Mouse (Mus musculus): ENCODE measurements around the gene Kti12.

Kti12 gene

DNA sequence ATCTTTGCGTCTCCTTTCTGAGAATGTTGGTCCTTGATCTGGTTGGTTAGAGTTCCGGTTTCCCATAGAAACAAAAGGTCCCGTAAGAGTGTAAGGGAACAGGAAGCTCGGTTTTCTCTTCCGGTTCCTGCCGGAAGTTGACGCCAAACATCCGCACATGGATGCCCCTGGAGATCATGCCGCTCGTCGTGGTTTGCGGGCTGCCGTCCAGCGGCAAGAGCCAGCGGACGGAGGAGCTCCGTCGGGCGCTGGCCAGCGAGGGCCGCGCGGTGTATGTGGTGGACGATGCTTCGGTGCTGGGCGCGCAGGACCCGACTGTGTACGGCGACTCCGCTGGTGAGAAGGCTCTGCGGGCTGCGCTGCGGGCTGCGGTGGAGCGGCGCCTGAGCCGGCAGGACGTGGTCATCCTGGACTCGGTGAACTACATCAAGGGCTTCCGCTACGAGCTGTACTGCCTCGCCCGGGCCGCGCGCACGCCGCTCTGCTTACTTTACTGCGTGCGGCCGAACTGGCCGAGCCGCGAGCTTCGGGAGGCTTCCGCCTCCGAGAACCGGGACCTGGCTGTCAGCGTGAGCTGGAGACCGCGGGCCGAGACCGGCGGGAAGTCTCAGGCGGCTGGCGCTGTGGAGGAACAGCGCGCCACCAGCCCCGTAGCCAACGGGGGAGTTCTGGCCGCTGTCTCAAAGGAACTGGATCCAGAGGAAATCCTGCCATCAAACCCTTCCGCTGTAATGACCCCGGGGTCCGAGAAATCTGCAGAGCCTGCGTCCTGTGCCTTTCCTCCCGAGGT lies at the start of gene Kti12:
Kti12 (plus strand) TSS at position 71 of the 790 bp plus-strand sequence.
- DNase-seq, result peak; percentile 92

DNA sequence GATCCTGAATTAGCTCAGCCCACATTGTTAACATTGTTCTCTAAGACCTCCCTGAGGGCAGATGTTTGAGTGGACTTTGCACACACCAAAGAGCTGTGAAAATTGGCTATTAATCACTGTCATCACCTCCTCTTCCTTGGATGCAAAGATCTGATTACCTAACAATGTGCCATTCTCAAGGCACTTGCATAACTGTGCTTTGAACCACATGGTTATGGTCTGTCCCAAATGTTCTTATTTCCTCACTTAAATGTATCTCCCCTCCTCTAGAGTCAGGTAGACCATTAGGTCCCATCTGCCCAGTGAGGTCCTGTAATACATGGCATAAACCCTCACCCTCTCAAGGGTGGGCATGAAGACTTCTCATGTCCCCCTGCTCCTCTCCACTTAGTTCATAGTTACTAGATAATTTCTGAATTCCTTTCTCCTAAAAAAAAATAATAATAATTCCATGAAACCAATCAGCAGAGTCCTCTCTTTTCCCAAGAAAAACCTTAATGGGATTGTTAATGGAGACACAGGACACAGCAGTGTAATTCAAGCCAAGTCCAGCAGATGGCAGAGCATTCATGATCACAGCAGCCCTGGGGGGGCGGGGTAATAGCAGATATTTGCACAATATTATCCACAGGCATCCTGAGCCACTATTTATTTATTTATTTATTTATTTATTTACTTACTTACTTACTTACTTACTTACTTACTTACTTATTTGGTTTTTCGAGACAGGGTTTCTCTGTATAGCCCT lies 49.3 kb upstream of the Kti12 start:
- peak; percentile 80 for DNase-seq

DNA sequence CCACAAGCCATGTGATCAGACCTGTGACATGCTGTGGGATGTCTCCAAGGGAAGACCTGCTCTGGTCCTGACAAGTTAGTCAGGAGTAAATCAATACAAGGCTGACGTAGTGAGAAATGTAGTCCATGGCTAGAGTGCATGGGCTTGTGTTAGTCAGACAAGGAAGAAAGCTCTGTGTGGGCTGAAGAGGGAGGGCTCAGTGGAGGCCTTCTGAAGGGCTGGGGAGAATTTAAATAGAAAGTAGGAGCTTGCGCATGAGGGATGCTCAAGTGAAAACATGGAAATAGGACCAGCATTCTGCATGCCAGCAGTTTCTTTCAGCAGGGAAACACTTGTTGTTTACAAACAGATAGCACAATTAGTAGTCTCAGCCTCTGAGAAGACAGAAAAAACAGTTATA lies 44.0 kb upstream of the Kti12 start:
- no peak for DNase-seq

DNA sequence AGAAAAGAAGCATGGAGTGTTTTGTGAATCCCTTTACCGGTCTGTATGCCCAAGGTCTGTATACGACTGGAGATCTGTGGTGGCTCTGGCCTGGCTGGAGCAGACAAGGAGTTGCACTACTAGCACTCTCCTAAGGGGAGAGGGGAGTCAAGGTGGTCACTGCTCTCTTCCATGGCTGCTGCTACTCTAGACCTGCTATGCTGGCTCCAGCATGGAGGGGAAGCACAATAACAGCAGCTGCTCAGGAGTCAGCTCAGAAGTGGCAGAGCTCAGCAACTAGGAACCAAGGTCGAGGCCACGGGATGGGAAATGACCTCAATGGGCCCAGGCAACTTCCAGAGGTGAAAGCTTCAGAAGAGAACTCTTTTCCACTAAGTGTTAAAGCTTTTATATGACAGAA lies 36.4 kb upstream of the Kti12 start:
- DNase-seq, result no peak

DNA sequence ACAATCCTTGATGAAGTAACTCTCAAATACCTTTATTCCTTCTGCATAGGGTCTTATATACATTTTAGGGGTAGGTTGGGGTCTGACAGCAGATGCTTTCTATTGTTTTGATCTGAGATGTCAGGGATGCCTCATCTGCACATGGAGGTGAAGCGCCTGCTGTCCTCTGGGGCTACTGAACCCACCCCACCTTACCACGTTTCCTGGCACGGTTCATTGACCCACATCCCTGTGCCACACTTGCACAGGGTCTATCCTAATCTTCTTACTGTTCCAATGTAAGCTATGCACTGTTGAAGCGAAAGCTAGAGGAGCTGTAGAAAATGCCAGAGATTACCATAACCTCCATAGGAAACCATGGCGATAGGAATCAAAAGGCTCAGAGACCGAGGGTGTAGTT lies 36.0 kb upstream of the Kti12 start:
- no peak for DNase-seq

DNA sequence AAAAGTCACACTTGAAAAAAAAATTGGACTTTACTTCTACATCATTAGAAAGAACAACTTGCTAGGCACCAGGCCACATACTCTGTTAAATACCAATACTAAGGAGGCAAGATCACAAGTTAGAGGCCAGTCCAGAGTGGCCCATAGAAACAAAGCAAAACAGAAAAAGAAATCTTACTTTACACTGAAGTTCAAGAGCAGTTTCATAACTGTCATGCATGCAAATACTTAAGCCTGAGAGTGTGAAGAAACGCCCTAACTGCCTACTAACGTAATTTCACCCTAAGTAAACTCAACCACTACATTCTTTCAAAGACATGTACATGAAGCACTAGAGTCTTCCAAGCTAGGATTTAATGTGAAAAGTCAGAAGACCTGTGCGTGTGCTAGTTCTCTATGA lies 21.9 kb upstream of the Kti12 start:
- DNase-seq, result no peak

DNA sequence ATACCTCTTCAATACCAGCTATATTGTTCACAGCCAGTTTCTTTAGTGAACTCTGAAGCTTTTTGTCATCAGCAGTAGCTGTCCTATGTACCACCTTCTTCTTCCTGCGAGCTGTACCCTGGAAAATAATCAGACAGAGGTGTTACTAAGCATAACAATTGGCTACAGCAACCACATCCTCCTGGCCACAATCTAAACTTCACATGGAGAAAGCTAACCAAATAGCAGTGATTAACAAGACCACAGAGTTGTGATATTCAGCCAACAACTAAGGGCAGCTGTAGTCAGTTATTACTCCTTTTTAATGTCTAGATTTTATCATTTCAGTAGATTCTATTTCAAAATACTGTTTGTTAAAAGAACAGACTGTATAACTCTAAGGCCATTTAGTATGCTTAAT lies 21.5 kb upstream of the Kti12 start:
- no peak for DNase-seq

DNA sequence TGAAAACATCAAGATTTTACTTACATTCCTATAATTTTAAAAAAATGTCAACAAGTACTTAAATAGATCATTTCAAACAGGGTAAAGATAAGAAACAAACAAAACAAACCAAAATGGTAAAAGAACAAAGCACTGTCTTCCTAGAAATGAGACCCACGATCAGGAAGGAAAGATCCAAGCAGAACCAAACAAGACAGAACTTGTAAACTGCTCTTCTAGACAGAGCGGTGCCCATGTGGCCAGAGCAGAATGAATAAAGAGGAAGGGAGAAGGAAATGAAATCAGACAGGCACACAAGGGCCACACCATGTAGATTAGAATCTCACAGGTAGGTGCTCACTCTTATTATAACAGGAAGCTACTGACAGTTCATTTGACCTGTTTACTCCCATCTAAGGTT lies 20.9 kb upstream of the Kti12 start:
- no peak for DNase-seq

DNA sequence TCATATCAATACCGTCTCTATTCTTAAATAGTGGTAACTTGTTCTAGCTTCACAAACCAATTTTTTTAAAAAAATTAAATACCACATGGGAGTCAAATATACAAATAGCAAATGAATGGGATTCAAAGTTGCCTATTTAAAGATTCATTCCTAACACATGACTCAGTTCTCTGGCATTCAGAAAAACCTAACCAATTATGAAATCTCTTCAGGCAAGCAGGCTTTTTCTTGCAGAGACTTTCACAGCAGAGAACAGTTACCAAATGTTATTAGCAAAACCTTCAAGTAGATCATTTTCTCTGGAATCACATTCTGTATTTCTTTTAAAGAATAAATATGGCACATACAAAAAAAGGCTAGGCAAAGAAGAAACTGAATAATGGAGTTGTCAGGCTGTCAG lies 16.9 kb upstream of the Kti12 start:
- no peak for DNase-seq

DNA sequence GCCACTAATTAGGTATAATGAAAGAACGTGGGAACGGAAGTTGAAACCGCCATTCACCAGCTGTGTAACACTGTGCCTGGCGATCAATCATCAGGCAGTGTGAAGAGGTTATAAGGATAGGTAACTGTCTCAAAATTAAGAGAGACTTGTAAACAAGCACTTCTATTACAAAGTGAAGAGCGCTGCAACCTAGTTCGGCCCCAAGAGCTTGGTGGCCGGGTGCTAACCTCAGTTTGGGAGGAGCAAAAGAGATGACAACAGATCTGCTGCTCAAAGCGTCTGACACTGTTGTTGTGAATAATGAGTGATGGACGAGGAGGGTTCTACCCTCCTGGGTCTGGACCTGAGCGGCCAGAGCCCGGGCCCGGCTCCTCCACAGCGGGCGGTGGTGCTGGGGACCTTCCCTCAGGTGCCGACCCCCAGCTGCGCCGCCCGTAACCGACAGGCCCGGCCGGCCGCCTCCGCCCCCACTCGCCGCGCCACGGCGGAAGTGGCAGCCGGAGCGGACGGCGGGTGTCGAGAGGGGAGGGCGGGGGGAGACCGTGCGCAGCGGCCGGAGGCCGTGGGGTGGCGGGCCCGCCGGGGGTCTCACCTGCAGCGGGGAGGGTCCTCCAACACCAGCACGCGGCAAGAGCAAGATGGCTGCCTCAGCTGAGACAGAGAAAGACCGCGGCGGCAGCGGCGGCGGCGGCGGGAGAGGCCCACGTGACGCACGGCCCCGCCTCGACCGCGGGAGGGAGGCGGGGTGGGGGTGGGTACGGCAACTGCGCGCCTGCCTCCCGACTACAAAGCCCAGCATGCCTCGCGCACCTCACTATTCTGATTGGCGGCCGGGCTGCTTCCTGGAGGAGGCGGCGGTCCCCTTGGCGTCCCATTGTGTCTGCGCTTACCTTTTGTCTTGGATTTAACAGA lies 14.4 kb upstream of the Kti12 start, which contains the start of gene Btf3l4:
Btf3l4 (minus strand) TSS at position 699 of the 912 bp plus-strand sequence.
- DNase-seq, result peak; percentile 98

DNA sequence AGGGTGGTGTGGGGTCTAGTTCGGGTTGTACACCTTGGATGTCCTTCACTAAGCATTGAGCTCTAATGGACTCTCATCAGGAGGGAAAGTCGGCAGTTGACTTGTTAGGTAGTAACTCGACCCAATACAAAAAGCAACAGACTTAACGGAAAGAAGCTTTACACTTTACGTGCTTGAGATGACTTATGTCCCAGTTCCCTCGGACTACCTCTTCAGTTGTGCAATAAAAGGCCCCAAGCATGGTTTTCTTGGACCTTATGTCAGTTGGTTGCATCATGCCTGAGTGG lies 13.8 kb upstream of the Kti12 start:
- DNase-seq, result no peak

DNA sequence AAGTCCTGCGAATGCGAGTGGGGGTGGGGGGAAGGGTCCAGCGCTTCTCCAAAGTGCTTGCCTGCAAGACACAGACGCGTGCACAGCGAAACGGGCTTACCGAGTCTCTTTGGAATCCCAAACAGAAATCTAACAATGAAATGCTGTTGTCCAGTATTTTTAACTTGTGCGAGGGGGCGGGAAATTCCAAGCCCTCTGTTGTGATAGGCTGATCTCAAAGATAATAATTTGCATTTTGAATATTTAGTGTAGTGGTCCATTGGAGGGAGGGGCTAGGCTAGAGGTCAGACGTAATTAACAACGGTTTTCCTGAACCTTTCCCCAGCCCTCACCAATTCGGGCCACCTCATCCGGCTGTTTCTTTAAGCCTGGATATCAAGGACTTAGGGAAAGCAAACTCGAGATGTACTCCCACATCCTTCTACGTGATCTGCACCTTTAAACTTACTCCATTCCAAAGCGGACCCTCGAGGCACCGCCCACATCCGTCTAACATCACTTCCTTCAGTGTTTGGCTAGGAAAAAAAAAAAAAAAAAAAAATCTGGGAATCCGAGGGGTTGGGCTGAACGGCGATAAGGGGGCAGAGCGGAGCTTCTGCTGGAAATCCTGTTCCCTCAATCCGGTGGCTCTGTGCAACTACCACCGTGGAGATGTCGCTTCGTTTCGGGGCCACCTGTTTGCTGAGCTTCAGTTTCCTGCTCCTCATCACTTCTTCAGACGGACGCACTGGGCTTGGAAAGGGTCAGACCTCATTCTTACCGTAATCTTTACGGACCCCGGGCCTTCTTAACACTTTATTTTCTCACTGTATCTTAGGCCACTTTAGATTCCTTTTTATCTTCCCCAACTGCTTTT lies 13.2 kb upstream of the Kti12 start, which contains the start of gene Txndc12:
Txndc12 (plus strand) TSS at position 487 of the 856 bp plus-strand sequence.
- DNase-seq, result peak; percentile 95

DNA sequence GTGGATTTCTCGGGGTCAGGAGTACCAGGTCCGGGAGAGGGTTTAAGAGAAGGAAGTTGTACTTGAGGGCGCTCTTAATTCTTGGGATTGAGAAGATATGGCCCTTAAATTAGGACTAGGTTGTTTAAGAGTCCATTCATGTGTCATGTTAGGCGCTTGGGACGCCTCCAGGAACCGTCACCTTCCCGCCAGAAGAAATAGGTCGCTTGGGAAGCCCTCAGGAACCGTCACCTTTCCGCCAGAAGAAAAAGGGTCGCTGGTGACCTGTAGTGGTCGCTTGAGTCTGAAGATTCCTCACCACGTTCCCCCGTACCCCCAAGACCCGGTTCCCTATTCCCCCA lies 12.6 kb upstream of the Kti12 start:
- DNase-seq, result peak; percentile 35

DNA sequence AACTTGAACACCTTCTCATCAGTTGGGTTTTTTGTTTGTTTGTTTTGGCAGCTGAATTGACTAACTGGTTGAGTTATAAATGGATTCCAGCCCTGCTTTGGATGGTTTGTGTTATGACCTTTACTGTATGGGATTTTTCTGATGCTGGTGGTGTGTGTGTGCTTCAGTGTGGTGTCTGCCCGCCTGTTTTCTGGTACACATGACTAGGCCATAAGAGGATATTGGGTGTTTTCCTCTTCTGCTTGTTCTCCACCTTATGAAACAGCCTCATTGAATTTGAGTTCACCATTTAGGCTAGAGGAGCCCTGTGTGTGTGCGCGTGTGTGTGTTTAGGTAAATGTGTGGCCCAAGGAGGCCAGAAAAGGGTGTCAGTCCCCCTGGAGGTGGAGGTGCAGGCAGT lies 12.1 kb upstream of the Kti12 start:
- DNase-seq, result peak; percentile 6

DNA sequence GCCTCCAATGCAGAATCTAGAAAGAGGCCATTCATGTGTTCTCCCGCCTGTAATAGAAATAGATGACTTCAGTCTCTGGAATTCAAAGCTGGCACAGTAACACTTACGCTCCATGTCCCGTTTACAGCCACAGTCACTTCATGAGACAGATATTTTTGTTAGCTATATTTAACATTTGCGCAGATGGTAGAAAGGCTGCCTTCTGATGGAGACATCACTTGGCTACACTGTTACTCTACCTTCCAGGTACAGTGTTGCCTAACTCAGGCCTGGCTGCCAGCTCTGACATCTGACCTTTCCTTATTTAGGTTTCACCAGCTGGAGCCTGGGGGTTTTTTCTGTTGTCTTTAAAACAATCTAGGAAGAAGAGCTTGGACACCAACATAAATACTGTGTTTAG lies 9.6 kb upstream of the Kti12 start:
- no peak for DNase-seq

DNA sequence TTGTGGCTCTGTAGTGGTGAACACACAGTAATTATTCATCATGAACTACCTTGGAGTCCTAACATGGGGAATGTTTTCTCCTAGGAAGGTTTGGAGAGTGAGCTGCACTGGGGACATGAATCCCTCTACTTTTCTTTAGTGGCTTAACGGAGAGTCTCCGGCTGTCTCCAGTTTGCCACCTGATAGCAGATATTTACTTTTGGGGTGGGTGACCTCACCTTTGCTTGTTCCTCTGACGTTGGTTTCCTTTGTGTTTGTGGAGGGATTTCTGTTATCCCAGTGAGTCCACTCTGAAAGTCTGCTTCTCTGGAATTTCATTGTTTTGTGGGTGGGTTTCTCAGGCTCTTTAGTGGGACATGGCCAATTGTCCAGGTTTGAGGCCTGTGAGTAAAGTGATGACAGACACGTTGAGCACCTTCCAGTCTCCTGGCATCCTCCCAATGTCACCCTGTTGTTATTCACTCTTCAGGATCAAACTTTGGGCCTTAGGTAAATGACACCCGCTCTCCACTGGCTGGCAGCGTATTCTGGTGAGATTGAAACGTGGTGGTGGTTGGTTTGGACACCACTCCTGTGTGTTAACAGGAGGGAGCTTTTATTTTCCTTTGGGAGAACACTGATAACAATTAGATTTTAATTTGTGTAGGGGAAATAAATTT lies 5.5 kb upstream of the Kti12 start:
- DNase-seq, result no peak

DNA sequence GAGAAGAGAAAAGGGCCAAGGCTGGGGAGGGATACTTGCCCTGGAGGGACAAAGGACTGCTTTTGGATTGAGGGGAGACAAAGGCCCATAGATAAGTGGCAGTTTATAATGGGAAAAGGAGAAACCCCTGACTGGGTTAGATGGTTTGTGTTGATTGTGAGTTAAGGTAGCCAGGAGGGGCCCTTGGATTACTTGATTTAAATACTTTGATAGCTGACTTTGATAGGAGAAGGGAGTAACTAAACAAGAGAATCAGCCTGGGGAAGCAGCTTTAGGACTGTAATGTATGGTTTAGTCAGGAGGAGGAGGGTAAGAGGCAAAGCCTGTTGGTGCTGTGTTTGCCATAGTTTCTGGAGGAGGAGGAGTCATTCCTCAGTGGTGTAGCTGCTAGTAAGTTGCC lies 4.2 kb upstream of the Kti12 start:
- no peak for DNase-seq

DNA sequence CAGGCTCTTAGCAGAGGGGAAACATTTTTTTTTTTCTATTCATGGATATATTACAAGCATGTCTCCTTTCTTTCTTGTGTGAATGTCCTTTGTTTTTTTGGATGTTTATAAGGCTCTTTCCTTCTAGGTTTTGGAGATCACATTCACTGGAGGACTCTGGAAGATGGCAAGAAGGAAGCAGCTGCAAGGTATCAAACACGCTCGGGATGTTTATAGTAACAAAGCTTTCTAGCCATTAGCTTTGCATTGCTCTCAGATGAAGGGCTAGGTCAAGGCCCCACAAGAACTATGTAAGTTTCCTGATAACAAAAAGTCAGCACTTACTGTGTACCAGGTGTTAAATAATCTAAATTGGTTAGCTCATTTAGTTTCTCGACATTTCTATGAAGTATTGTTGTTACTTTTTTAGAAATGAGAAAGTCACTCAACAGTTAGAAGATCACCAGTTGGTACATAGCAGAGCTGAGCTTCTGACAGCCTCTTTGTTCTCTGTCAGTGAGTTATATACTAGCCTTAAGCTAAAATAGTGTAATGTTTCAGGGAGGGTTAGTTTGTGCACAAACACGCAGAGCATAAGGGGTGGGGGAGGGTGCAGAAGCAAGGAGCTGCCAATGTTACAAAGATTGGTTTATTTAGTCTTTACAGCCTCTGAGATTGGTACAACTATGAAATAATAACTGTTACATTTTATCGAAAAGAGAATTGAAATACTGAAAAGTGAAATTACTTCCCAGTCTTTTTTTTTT lies 1.6 kb upstream of the Kti12 start:
- DNase-seq, result no peak

DNA sequence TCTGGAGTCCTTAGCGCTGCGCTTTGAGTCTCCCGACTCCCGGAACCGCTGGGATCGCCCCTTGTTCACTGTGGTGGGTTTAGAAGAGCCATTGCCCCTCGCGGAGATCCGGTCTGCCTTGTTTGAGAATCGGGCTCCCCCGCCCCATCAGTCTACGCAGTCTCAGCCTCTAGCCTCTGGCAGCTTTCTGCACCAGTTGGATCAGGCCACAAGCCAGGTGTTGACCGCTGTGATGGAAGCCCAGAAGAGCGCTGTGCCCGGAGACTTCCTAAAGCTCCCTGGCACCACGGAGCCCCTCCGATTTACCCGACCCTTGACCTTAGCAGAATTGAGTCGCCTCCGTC lies 892 bp downstream of the Kti12 start, which contains the start of gene A730015C16Rik:
A730015C16Rik (minus strand) TSS at position 115 of the 344 bp plus-strand sequence.
- no peak for DNase-seq

DNA sequence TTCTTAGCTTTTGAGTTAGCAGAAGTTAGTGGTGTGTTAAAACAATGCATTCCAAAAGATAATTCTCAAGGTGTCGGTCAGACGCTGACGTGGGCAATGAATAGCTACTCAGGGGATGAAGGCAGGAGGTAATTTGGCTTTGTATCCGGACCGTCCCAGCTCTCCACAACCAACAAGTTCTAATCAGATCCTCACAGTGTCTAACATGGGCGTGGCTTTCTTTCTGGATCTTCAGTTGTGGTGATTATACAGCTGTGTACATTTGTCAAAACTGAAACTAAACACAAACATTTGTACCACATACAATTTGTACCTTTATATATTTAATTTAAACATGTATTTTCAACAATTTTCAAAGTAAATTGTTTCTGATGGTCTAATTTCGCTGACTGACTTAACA lies 19.2 kb downstream of the Kti12 start:
- no peak for DNase-seq

DNA sequence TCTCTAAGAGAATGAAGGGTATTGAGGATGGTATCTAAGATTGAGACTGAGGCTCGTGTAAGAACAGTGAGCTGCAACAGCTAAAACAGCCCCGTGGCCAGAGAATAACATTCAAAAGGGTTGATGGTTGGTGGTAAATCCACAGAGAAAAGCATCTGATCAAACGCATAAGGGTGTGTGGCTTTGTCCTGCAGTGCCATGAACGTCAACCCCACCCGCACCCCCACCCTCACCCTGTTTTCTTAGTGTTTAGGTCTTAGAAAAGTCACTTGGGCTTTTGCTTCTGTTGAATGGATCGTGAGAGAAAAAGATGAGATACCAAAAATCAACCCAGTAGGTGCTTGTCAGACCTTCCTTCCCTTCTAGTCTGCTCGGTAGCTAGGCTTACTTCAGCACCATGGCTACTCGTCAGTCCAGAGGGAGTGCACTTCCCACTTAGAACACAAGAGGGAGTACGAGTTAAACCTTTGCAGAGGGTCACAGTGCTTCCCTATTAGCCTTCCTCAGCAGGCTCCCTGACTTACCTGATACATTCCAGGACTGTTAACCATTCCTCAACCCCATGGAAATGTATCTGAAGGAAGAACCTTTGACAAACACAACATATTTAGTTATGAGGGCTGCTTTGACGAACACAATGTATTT lies 22.3 kb downstream of the Kti12 start:
- DNase-seq, result peak; percentile 88
